Mouse (Mus musculus) limb, embryonic 11.5 days (tissue): ENCODE measurements around the gene Gng7. TPM values are rescaled to one million over a fixed set of nuclear protein-coding genes. Genes with fewer than 3 reads are reported as not detected.

Experiments used
- ATAC-seq: fragments of 200-750 bp; cut with Nextera tagmentation; 2 replicates; pipeline ENCODE4 v1.8.0; 2017; ENCODE audit warnings: low read depth; ENCODE audit not compliant: insufficient number of reproducible peaks, low FRiP score, low TSS enrichment
- DNase-seq: peaks from one replicate; pipeline ENCODE4 v3.0.0-alpha.2; 2015; ENCODE audit warnings: low spot score
- H3K27ac ChIP-seq: fragments of 300-500 bp; sonication (generic); replicated peaks from 2 replicates; pipeline ENCODE4 v1.5.1; 2014; ENCODE audit warnings: low read depth, mild to moderate bottlenecking, low read length
- H3K27me3 ChIP-seq: fragments of 300-500 bp; sonication (generic); 2 replicates; pipeline ENCODE4 v1.6.1; 2014; ENCODE audit warnings: mild to moderate bottlenecking, low read length, mixed read lengths; ENCODE audit not compliant: control insufficient read depth, insufficient read depth
- H3K36me3 ChIP-seq: fragments of 300-500 bp; sonication (generic); 2 replicates; pipeline ENCODE4 v1.6.1; 2014; ENCODE audit warnings: mild to moderate bottlenecking, low read length, moderate library complexity, mixed read lengths; ENCODE audit not compliant: control insufficient read depth, insufficient read depth
- H3K4me1 ChIP-seq: fragments of 300-500 bp; sonication (generic); 2 replicates; pipeline ENCODE4 v1.6.1; 2014; ENCODE audit warnings: low read length, mixed read lengths; ENCODE audit not compliant: control insufficient read depth, insufficient read depth
- H3K4me2 ChIP-seq: fragments of 300-500 bp; sonication (generic); 2 replicates; pipeline ENCODE4 v1.6.1; 2014; ENCODE audit warnings: low read depth, mild to moderate bottlenecking, moderate library complexity; ENCODE audit not compliant: severe bottlenecking
- H3K4me3 ChIP-seq: fragments of 300-500 bp; sonication (generic); 2 replicates; pipeline ENCODE4 v1.5.1; 2014; ENCODE audit warnings: low read depth, low read length
- H3K9ac ChIP-seq: fragments of 300-500 bp; sonication (generic); 2 replicates; pipeline ENCODE4 v1.6.1; 2014; ENCODE audit warnings: mild to moderate bottlenecking, low read length
- H3K9me3 ChIP-seq: fragments of 300-500 bp; sonication (generic); 2 replicates; pipeline ENCODE4 v1.6.1; 2016; ENCODE audit warnings: low read length; ENCODE audit not compliant: control insufficient read depth
- WGBS: fragments of 180-500 bp; shearing (Covaris S2); extraction: QIAGEN DNeasy Blood & Tissue Kit; methylation state at CpG from one replicate; pipeline ENCODE4 v1.1.7; 2014; 5-methylcytosine and 5-hydroxymethylcytosine counted together
- polyA plus RNA-seq: library from polyadenylated mRNA; unstranded; fragments of >200 nt; fragmentation: Nextera tagmentation; extraction: Ambion mirVana; gene quantifications from 2 replicates; pipeline ENCODE4 v1.2.1, GENCODE M21; 2014

Gene Gng7
- polyA plus RNA-seq, 1 experiment from 2014 or later: 4.6 TPM

GRCm38 (mm10) chr10:80966296-80966695, 48.4 kb downstream of the Gng7 start:
- WGBS: 47% methylated on average over 12 of the region's 12 CpGs
- H3K4me1 ChIP-seq: no peaks in the 10 kb centered on the region
- no peak for DNase-seq
- H3K4me2 ChIP-seq: no peak overlapping the region
- H3K27me3 ChIP-seq: no peaks in the 10 kb centered on the region
- H3K36me3 ChIP-seq: no peaks in the 10 kb centered on the region
- no peak overlapping the region for H3K4me3 ChIP-seq
- H3K9ac ChIP-seq: no peak overlapping the region
- H3K9me3 ChIP-seq: no peaks in the 10 kb centered on the region
- no peak for ATAC-seq
- H3K27ac ChIP-seq: no peak overlapping the region

- Histone ChIP-seq H3K9ac (no peak overlapping the region), H3K4me3 (no peak overlapping the region), H3K36me3 (no peaks in the 10 kb centered on the region), H3K9me3 (no peaks in the 10 kb centered on the region), H3K27me3 (no peaks in the 10 kb centered on the region), H3K4me2 (no peak overlapping the region), H3K4me1 (no peaks in the 10 kb centered on the region), H3K27ac (no peak overlapping the region)
- no peak for DNase-seq
- WGBS: 67% methylated on average over 12 of the region's 12 CpGs
- no peak for ATAC-seq
These were observed 51.4 kb downstream of the Gng7 start for GRCm38 (mm10) chr10:80963031-80963975.

DNA sequence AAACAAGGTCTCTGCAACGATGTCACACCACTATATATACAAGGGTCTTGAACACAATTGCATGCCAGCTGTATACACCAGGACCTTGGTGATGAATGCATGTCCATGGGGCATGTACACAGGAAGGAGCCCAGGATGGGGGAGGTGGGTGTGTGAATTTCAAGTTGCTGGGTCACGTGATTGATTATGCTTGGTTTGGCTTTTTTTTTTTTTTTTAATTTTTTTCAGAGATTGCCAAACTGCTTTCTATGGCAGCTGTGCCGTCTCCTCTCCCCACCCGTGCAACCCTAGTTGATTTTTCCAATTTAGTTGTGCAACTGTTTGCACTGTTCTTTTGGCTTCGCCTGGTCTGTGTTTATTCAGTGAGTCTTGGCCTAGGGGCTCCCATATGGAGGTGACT, 52.2 kb downstream of the Gng7 start:
- Histone ChIP-seq H3K4me3 (no peak overlapping the region), H3K27me3 (no peaks in the 10 kb centered on the region), H3K4me2 (no peak overlapping the region), H3K36me3 (no peaks in the 10 kb centered on the region), H3K9ac (no peak overlapping the region), H3K9me3 (no peaks in the 10 kb centered on the region), H3K4me1 (no peaks in the 10 kb centered on the region), H3K27ac (no peak overlapping the region)
- 83% methylated on average over 5 of the region's 5 CpGs for WGBS
- no peak for DNase-seq
- no peak for ATAC-seq

DNA sequence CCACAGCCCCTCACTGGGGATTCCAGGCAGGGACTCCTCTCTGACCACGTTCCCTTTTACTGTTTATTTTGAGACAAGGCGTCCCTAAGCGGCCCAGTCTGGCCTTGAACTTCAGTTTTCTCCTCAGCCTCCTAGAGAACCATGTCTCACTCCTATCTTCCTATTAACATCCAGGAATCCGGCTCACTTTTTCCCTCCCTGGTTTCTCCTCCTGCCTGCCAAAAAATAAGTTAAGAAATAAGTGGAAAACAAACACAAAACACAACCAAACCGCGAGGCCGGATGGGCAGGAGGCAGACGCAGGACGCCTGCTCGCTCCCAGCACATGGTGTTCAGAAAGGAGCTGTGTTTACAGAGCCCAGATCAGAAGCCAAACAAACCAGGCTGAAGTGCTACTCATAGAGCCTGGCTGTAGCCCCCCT, 52.7 kb downstream of the Gng7 start:
- Histone ChIP-seq H3K4me1 (no peaks in the 10 kb centered on the region), H3K9me3 (no peaks in the 10 kb centered on the region), H3K27me3 (no peaks in the 10 kb centered on the region), H3K36me3 (no peaks in the 10 kb centered on the region), H3K27ac (no peak overlapping the region), H3K4me2 (no peak overlapping the region), H3K9ac (no peak overlapping the region), H3K4me3 (no peak overlapping the region)
- ATAC-seq (no peak), DNase-seq (no peak)
- WGBS: 51% methylated on average over 10 of the region's 10 CpGs

DNA sequence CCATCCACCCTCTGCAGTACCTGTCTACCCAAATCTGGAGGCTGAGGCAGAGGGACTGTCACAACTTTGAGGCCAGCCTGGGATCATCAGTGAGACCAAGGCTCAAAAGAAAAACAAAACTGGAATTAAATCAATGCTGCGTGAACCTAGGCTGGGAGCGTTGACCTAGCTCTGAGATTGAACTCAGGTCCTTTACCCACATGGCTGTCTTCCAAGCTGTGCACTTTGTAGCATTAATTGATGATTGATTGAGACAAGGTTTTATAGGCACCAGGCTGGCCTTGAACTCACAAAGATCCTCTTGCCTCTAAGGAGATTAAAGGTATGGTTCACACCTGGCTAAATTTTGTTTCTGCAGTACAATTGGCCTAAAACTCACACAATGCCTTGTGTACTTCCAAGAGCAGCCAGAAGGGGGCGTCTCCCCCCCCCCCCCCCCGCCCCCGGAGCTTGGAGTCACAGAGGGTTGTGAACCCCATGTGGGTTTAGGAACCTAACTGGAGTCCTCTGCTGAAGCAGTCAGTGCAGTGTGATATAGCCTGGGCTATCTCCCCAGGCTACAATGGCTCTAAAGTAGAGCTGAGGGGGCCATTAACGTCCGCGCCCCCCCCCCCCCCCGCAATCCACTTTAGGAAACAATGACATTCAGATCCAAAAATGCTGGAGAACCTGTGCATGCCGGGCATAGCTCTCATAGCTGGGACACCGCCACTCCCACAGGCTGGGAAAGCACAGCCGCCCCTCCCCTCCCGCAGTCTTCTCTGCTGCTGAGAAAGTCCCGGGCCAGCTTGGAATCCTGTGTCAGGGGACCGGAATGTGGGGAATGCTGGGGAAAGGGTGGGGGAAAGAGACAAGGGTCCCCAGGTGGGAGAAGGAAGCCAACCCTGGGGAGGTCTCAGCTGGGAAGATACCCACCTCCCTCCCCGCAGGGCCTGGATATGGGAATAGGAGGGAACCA, 53.9 kb downstream of the Gng7 start:
- no peaks in the 10 kb centered on the region for H3K9me3 ChIP-seq
- 25% methylated on average over 10 of the region's 16 CpGs for WGBS
- no peak overlapping the region for H3K4me3 ChIP-seq
- H3K9ac ChIP-seq: no peak overlapping the region
- no peaks in the 10 kb centered on the region for H3K4me1 ChIP-seq
- H3K27ac ChIP-seq: no peak overlapping the region
- DNase-seq: peak; percentile 76
- no peak overlapping the region; the same call in 1 of the 2 replicates for H3K4me2 ChIP-seq
- no peaks in the 10 kb centered on the region for H3K36me3 ChIP-seq
- H3K27me3 ChIP-seq: no peaks in the 10 kb centered on the region
- ATAC-seq: 0 out of 2 replicates have a peak, but pooled peaks have one; percentile 36

DNA sequence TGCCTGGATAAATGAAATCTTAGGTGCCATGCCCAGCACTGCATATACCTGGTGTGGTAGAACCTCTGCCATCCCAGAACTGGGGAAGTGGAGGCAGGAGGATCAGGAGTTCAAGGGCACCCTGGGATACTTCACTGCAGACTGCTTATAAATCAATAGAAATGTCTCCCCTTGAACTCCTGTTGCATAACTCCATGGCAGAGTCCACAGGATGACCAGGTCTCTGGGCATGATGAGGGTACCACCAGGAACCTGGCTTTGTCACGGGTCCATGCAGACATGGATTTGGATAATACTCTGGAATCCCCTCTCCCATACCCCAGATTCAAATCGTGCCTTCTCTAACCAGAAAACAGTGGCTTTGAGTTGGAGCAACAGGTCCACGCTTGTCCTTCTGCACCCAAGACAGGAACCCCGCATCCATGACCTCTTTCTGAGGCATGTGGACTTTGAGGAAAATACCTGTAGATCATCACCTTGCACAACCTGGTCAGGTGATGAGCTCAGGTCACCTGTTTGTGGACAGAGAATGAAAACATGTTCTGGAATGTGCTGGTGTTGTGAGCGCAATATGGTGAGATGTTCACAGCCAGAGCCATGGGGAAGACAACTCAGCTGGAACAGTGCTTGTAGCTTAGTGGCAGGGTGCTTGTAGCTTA, 55.6 kb downstream of the Gng7 start:
- 91% methylated on average over 5 of the region's 5 CpGs for WGBS
- H3K9me3 ChIP-seq: no peaks in the 10 kb centered on the region
- no peak overlapping the region for H3K9ac ChIP-seq

GRCm38 (mm10) chr10:80957791-80958190, 57.0 kb downstream of the Gng7 start:
- no peak for DNase-seq
- Histone ChIP-seq H3K4me3 (no peak overlapping the region), H3K9me3 (no peaks in the 10 kb centered on the region), H3K9ac (no peak overlapping the region), H3K4me1 (no peaks in the 10 kb centered on the region), H3K4me2 (no peak overlapping the region), H3K27ac (no peak overlapping the region), H3K36me3 (no peaks in the 10 kb centered on the region), H3K27me3 (no peaks in the 10 kb centered on the region)
- WGBS: 64% methylated on average over 4 of the region's 4 CpGs
- no peak for ATAC-seq

More for the DNA sequence above, 55.6 kb downstream of the Gng7 start:
- ATAC-seq (no peak), DNase-seq (no peak)
- Histone ChIP-seq H3K4me1 (no peaks in the 10 kb centered on the region), H3K4me3 (no peak overlapping the region), H3K36me3 (no peaks in the 10 kb centered on the region), H3K27me3 (no peaks in the 10 kb centered on the region), H3K4me2 (no peak overlapping the region), H3K27ac (no peak overlapping the region)

GRCm38 (mm10) chr10:80956901-80957300, 57.8 kb downstream of the Gng7 start:
- Histone ChIP-seq H3K4me1 (no peaks in the 10 kb centered on the region), H3K36me3 (no peaks in the 10 kb centered on the region), H3K27ac (no peak overlapping the region), H3K27me3 (no peaks in the 10 kb centered on the region), H3K4me2 (no peak overlapping the region), H3K9ac (no peak overlapping the region), H3K4me3 (no peak overlapping the region), H3K9me3 (no peaks in the 10 kb centered on the region)
- DNase-seq (no peak), ATAC-seq (no peak)
- WGBS: 63% methylated on average over 6 of the region's 6 CpGs
